Mouse (Mus musculus): ENCODE results near the gene Slc10a6.

GRCm38 (mm10) chr5:103676289-103676881 lies 47.2 kb upstream of the Slc10a6 start:
- TF ChIP-seq CTCF (IDR thresholded peaks at IDR 0.05) (no peak), EP300 (IDR thresholded peaks at IDR 0.05) (no peak)
